Mouse (Mus musculus): ENCODE results near the gene Kitl.

DNA sequence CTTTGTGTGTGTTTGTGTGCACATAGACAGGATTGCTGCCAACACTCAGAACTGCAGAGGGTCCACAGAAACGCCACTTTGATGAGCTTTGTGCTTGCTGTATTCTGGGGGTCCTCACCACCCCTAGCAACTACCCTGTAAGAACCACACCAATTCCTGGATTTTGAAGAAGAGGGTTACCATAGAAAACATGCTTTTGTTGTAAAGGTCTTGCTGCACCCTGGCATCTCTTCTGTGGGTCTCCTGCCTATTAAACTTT is 7.3 kb downstream of the Kitl start:
- TF ChIP-seq GATA1 (IDR thresholded peaks at IDR 0.05; ENCODE audit: low read length), result no peak
- TF ChIP-seq TAL1 (IDR thresholded peaks at IDR 0.05; ENCODE audit: low read length), result no peak
